Mouse (Mus musculus) testis, postnatal 14 days (tissue): ENCODE data around the gene Fgfr2.

Source experiments
- DNase-seq: peaks from one replicate; pipeline ENCODE4 v3.0.0; 2021; ENCODE audit warnings: low spot score

Fgfr2 gene

DNA sequence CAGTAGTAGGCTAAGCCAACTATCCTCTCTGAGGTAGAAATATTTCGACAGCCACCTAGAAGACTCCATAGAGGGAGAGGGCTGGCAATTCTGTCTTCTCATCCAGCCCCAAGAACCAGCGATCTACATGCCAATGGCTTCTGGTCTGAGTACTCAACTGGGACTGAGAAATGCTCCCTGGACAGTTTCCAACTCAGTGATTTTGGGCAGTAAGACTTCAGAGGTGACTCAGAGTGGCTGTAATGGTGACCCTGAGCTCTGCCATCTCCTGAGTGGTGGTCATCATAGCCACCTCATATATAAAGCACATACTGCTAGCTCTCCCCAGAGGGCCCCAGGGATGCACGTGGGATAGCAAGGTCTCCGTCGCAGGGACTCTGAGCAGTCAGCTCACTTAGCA lies 1055.6 kb downstream of the Fgfr2 start:
- no peak for DNase-seq

DNA sequence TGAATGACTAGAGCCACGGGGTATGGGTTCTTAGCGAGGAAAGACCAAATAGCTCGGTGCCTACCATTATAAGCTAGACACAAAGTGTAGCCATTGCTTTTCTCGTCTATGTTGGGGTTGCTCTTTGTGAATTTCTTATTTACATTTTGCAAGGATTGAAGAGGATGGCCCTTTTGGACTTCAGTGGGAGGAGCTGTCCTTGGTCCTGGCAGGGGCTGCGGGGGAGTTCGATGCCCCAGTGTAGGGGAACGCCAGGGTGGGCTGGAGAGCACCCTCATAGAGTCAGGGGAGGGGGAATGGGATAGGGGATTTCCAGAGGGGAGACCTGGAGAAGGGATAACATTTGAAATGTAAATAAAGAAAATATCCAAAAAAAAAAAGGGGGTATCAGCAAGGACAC lies 1063.0 kb downstream of the Fgfr2 start:
- DNase-seq: no peak

DNA sequence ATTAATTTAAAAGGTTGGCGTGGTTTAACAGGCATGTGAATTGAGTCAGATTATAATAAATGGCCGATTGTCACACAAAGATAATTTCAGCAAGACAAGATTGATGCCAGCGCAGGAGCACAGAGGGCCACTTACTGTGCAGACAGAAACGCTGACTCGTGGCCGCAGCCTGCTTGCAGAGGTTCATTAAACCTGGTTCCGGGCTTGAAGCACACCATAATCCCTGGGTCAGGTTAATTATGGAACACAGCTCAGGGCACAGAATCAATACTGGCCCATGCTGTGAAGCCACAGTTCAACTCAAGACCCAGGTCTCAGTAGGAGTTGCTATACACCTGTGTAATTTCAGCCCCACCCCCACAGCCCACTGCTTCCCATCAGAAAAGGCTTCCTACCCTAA lies 1066.6 kb downstream of the Fgfr2 start:
- DNase-seq: no peak

DNA sequence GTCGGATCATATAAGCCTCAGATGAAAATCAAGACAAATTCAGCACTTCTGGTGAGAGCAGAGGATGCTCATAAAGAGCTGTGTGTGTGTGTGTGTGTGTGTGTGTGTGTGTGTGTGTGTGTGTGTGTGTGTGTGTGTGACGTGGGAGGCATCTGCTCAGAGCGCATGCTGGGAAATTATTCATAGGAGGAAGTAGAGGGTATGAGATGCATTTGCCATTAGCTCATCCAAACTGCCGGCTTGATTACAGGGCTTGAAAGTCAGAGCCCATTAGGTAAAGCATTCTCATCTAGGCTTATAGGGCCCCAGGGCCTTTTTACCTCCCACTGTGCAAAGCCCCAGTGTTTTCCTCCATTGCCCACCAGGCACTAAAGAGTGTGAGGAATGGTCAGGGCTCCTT lies 1076.5 kb downstream of the Fgfr2 start:
- DNase-seq: no peak

DNA sequence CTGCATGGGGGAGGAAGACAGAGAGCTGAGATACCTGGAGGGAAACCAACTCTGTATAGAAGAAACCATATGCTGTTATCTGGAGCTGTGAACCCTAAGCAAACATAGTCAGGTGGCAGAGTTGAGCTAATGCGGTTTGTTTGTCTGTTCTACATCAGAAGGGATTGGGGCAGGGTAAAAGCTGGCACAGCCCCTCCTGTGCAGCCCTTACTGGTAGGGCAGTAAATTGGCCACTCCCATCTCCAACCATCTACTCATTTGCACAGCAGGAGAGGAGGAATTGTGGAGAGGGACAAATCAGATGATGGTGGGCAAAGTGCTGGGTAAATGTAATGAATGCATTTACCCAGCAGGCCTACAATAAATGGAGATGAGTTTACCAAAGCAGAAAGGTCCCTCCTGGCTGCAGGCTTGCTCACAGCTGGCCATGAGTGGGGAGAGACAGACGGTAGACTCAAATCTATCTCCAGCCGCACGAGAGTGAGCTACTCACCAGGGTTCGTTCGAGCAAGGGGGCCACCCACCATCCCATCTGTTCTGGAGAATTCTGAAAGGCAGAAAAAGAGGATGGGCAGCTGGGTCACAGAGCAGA lies 1091.1 kb downstream of the Fgfr2 start:
- DNase-seq: no peak

DNA sequence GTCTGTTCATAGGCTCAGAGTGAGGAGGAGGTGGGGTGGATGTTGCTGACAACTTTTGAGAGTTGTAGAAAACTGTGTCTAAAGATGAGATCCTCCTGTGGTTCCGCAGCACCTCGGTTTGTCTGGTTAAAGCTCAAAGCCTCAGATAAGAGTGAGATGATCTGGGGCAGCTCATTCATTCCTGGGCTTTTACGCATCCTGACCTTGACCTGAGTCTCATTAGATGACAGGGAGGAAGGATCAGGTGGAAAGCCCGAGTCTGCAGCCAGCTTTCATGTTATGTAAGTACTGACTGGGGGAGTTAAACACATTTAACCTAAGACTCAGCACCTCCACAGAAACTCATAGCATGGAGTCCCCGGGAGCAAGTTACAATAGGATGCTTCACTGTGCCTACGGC lies 1096.5 kb downstream of the Fgfr2 start:
- DNase-seq: no peak

DNA sequence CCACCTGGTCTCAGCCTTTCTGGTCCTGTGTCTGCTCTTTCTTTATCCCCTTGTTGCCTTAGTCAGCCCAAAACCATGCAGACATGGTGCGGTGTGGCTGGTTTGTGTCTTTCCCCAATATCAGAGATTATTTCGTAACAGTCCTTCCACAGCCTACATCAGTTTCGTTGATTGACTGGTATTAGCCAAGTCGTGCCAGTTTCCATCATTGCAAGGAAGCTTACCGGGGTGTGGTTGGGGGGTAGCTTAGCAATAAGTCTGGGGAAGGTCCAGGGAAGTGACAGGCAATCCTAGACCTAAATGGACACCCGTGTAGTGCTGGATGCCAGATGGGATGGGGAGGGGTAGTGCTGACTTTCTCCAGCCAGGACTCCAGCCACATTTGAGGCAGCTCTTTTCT lies 1097.6 kb downstream of the Fgfr2 start:
- DNase-seq: no peak

DNA sequence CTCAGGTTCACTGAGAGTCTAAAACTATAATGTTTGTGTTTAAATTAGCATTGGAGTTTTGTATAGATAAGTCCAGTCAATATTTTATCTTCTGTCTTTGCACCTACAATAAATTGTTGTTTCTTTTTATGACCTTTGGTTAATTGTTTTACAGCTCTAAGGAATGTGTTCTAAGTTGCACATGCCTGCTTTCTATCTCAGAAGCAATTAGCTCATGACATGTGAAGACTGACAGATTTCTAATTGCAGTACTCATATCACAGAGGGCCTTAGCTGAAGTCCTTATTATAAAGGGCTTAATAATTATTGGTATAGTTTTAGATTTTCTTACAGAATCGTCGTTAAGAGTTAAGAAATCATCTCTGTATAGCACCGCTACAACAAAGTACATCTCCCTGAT lies 1107.2 kb downstream of the Fgfr2 start:
- no peak for DNase-seq

DNA sequence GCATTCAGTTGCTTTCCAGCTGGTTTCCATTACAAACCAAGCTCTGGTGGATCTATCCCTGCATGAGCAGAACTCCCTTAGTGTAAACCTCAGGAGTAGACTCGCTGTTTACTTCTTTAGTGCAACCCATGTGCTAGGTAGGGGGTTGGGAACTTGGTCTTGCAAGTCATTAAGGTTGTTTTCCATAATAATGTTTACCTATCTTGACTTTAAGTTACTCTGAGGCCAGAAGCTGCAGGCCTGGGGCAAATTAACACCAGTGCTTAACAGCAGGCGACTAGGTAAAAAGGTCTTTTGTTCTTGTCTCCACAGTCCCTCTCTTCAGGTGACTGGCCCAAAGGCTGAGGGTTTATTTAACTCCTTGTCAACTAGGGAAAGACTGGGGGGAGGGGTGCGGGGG lies 1108.0 kb downstream of the Fgfr2 start:
- DNase-seq: no peak

DNA sequence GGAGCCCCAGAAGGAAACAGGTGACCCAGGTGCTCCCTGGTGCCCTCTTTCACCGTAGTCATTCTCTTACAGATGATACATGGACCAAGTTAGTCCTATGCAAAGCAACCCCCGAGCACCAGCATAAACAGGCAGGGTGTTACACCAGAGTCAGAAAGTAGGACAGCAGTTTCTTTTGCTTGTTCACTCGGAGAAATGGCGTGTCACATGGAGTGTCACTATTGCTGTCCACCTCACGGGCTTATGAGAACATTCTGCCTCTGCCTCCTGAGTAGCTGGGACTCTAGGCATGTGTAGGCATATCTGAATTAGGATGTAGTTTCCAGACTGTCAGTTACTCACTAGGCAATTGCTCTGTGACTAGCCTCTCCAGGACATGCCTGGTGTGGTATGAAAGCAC lies 1109.2 kb downstream of the Fgfr2 start:
- no peak for DNase-seq

DNA sequence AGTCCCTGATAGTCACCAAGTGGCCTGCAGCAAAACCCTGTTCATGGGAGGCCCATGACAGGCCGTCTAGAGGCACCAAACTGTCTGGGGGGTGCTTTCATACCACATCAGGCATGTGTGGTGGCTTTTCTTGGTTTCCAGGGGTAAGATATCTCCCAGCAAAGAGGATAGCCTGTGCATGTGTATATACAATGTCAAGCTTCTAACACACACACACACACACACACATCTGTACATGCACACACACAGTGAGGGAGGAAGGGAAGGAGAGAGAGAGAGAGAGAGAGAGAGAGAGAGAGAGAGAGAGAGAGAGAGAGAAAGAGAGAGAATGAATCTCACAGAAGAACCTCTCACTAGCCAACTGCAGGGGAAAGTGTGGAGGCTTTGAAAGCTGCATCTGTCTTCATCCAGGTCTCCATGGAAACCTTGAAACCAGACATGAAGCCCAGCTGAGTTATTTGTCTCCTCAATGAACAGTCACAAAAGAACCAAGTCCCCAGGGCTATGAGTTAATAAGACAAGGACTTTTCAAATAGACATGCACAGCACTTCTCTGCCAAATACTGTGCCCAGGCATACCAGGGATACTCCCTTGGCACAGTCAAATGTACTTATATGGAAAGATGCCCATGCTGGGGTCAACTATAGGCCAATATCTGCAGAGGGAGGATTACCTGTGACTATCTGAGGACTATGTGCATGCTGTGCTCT lies 1110.0 kb downstream of the Fgfr2 start:
- DNase-seq: no peak

DNA sequence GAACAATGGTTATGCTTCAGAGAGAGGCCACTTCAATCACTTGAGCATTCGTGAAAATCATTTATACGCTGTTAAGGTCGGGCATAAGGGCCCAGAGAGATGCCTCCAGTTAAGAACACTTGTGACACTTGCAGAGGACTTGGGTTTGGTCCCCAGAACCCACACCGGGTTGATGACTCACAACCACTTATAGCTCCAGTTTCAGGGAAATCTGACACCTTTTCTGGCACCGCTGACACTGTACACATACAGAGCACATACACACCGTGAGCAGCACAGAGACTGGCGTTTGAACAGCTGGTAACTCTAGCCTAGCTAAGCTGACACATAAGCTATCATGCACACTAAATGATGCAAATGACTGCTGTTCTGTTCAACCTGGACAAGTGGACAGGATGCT lies 1114.1 kb downstream of the Fgfr2 start:
- DNase-seq: no peak

DNA sequence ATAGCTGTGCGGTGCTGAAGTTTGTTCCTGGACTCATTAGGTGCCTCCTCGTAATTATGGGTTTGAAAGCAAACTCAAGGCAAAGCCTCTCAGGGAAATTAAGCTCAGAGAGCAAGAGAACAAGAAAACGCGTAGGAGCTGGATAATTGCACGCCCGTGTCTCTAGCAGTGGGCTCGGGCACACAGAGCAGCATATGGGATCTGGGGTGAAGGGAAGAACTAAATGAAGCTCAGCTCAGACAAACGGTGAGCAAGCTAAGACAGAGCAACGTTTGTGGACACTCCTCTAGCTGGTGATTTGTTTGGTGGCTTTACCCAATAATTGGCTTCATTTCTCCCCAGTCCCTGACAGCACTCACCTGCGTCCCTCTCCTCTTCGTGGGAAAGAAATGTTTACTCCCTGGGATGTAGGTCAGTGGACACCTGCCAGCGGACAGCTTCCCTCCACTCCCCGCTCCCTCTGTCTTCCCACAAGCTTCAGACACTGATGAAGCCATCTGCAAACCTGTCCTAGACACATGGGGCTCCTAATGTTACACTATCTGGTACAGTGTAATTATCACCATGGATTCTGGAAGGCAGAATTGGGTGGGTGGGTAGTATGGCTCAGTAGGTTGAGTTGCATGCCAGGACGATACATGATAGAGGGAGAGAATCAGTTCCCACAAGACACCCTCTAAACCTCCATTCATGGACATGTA lies 1117.0 kb downstream of the Fgfr2 start:
- DNase-seq: no peak

DNA sequence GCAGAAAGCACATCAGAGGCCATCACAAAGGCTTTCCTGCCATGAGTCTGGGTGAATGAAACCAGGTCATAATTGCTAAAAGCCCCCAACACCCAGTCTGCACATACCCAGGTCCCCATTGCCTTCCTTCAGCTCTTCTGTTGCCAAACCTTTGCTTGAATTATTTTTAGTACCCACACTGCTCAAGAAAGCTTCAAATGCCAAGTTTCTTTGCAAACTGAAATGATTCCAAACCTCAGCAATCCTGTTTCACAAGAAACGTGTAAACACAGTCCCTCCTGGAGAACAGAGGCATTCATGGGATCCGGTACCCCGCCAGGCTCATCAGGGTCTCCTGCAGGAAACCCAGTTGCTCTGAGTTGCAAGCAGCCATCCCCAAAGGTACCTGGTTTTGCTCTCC lies 1130.3 kb downstream of the Fgfr2 start:
- no peak for DNase-seq

DNA sequence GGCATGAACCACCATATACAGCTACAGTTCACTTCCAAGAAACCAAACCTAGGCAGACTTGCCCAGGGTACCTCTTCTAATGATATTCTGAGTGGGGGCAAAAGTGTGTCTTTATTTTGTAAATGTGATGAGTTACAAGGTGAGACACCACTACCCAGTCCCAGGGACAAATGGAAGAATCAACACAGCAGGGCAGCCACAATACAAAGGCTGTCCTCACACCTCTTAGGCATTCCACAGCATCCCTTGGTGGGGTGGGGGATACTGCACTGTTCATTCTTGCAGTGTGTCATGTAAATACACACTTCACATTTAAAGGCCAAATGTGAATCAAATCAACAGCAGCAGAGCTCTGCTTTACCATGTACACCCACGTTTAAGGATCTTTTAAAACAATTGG lies 1130.9 kb downstream of the Fgfr2 start:
- DNase-seq: no peak

DNA sequence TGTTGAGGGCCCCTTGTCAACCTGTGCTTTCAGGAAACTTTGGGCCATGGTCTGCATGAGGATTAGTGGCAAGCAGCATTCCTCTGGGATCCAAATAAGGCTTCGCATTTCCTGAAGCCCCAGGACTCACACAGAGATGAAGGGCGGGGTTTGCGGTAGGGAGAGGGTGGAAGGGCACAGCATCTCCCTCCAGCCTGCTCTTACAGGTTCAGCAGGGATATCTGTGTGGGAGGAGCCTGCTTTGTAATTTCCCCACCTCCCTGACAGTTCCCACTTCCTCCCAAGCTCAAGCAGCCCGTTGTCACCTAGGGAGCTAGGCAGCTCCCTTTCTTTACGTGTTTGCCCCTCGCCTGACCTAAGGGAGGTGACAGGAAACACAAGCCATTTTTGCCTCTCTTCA lies 1134.1 kb downstream of the Fgfr2 start:
- no peak for DNase-seq

DNA sequence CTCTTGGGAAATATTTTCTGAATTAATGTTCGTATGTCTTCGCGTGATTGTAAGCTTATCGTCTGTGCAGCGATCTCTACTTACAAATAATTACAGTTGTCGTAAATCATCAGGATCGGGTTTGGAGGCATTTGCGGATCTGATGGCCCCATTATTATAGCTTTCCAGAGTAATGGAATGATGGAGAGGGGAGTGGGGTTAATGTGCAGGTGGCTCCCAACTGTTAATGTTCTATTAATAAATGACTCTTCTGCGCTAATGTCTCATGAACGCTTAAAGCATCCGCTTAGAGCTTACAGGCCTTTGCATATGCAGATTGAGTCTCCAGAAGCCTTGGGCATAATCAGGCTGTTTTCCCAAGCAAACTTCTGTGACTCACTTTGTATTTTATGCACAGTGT lies 1144.5 kb downstream of the Fgfr2 start:
- no peak for DNase-seq

DNA sequence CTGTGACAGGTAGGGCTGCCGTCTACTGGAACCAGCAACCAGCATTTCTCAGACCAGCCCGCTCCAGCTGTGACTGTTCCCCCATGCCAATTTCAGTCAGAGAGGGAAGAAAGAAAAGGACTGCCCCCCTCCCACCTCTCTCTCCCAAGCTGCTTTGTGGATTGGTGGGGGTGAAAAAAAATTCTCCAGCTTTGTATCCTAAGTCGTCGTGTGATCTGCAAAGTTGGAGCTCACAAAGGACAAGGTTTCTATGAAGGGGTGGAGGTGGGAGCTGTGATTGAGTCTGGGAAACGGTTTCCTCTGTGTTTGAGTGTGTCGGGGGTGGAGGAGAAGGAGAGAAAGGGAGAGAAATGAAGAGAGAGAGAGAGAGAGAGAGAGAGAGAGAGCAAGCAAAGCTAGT lies 1147.3 kb downstream of the Fgfr2 start:
- DNase-seq: no peak

DNA sequence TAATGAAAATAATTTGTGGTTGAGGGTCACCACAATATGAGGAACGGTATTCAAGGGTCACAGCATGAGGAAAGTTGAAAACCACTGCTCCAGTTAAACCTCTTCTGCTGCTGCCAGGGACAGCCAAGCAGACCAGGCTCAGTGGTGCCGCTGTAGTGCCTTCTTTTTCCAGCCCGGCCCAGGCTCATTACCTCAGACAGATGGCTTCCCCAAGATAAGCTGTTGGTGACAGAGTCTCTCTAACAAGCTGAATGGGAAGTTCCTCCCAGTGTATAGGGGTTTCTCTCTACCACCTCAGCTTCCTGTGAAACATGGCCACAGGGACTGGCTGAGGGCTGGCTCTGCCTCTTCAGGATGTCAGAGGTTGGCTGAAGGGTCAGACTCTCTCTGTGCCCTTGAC lies 1152.9 kb downstream of the Fgfr2 start:
- DNase-seq: no peak

DNA sequence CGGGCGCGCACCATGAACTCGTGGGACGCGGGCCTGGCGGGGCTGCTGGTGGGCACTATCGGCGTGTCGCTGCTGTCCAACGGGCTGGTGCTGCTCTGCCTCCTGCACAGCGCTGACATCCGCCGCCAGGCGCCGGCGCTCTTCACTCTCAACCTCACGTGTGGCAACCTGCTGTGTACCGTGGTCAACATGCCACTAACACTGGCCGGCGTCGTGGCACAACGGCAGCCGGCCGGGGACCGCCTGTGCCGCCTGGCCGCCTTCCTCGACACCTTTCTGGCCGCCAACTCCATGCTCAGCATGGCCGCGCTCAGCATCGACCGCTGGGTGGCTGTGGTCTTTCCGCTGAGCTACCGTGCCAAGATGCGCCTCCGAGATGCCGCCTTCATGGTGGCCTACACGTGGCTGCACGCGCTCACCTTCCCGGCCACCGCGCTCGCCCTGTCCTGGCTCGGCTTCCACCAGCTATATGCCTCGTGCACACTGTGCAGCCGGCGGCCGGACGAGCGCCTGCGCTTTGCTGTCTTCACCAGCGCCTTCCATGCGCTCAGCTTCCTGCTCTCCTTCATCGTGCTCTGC lies 1156.1 kb downstream of the Fgfr2 start:
- no peak for DNase-seq

DNA sequence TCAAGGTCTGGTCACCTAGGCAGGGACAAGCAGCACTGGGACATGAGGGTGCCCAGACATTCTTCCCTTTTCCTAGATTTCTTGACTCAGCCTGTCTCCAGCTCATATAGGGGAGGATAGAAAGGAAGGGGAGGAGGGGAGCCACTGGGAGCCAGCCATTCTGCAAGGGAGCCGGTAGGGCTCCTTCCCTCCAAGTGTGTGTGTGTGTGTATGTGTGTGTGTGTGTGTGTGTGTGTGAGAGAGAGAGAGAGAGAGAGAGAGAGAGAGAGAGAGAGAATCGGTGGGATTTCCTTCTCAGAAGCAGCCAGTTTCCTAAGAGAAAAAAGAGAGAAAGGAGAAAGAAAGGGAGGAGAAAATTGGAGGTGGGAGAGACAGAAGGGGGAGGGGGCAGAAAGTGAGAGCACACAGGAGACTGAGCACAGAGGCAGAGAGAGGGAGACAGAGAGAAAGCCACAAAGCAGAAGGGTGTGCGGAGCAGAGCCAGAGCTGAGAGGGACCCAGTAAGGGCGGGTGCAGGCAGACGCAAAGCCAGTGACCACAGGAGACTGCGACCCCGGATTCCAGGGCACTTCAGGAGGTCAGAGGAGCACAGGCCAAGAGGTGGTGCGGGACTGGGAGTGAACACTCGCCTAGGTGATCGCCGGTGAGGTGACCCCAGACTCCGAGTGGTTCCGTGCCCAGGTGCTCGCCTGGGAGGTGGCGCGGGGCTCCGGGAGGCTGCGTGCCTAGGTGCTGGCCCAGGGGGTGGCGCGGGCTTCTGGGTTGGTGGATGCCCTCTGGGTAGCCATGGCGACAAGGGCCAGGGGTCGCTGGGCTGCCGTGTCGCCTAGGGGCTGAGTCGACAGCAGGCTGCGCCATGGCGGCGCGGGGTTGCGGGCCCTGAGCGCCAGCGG lies 1156.9 kb downstream of the Fgfr2 start, which contains the start of gene Gpr26:
Gene Gpr26, plus strand, starts transcription at position 438 of the 893 bp plus-strand sequence.
- DNase-seq: no peak

DNA sequence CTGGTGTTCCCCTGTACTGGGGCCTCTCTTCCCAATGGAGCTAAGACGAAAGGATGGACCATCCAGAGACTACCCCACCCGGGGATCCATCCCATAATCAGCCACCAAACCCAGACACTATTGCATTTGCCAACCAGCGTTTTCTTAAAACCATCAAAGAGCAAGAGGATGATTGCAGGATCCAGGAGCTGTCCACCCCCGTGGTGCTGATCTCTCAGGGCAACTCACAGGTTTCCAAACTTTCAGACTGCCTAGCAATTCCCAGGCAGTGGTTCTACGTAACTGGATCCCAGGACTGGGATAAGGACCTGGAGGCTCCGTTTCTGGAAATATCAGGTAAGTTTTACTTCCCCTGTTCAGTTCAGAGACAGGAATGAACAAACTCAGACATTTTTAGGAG lies 1162.6 kb downstream of the Fgfr2 start:
- DNase-seq: peak; percentile 12
